Mouse (Mus musculus): ENCODE measurements around the gene Olfr373. TPM values are rescaled to one million over a fixed set of nuclear protein-coding genes. Genes with fewer than 3 reads are reported as not detected.
"Not testable (repeated sequence)": the region's sequence is repeated elsewhere in the genome, so short reads cannot be mapped to it uniquely, and the experiment has no call there.

Gene Olfr373
- polyA plus RNA-seq, 2 experiments, result not detected

DNA sequence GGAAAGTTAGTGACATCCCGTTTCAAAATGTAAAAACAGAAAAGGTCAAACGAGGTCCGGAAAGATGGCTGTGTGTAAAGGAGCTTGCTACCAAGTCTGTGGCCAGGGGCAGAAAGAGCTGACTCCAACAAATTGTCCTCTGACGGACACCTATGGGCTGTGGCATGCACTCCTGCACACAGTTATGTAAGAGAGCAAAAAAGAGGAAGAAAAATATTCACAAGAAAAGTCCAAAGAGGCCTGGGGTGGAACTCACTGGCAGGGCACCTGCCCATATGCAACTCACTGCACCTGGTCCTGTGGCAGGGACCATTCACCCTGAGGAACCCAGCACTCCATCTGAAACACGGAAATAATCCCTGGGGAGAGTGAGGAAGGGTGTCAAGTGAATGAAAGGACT, 1.8 kb downstream of the Olfr373 start:
- H3K9ac ChIP-seq (ENCODE audit: low read depth, low read length, severe bottlenecking), result no peak overlapping the region
- DNase-seq (ENCODE audit: low spot score) (no peak), ATAC-seq (ENCODE audit: low FRiP score, low read depth) (no peak)
- WGBS, result 73% methylated on average over 5 of the region's 5 CpGs
- no peak overlapping the region for H3K4me2 ChIP-seq (replicated peaks; ENCODE audit: low read depth, low read length, severe bottlenecking)
- TF ChIP-seq POLR2A (IDR thresholded peaks at IDR 0.05; ENCODE audit: borderline replicate concordance, extremely low read depth, insufficient read depth, insufficient read length), result no peak
- no peak overlapping the region for H3K4me3 ChIP-seq (replicated peaks; ENCODE audit: low read length)
- no peaks in the 10 kb centered on the region for H3K9me3 ChIP-seq (ENCODE audit: control insufficient read depth, low read length)
- H3K36me3 ChIP-seq (ENCODE audit: control insufficient read depth, insufficient read depth, low read length), result no peaks in the 10 kb centered on the region
- H3K27me3 ChIP-seq (ENCODE audit: control insufficient read depth, insufficient read depth, low read length), result no peaks in the 10 kb centered on the region
- H3K4me1 ChIP-seq (ENCODE audit: control insufficient read depth, insufficient read depth, low read length), result no peaks in the 10 kb centered on the region
- no peak overlapping the region for H3K27ac ChIP-seq (replicated peaks; ENCODE audit: low read depth, low read length)

GRCm38 (mm10) chr8:72087611-72088010, 4.6 kb downstream of the Olfr373 start:
- H3K9ac ChIP-seq (ENCODE audit: low read depth, low read length, severe bottlenecking); ATAC-seq (ENCODE audit: low FRiP score, low read depth); H3K4me1 ChIP-seq (ENCODE audit: control insufficient read depth, insufficient read depth, low read length); H3K4me3 ChIP-seq (replicated peaks; ENCODE audit: low read length); H3K9me3 ChIP-seq (ENCODE audit: control insufficient read depth, low read length); DNase-seq (ENCODE audit: low spot score); H3K27me3 ChIP-seq (ENCODE audit: control insufficient read depth, insufficient read depth, low read length); H3K4me2 ChIP-seq (replicated peaks; ENCODE audit: low read depth, low read length, severe bottlenecking); H3K36me3 ChIP-seq (ENCODE audit: control insufficient read depth, insufficient read depth, low read length); H3K27ac ChIP-seq (replicated peaks; ENCODE audit: low read depth, low read length): not testable (repeated sequence)
- 84% methylated on average over 3 of the region's 3 CpGs for WGBS

- ATAC-seq (ENCODE audit: low FRiP score, low read depth); H3K27ac ChIP-seq (replicated peaks; ENCODE audit: low read depth, low read length): not testable (repeated sequence)
These were observed 13.7 kb downstream of the Olfr373 start for GRCm38 (mm10) chr8:72096721-72097120.

GRCm38 (mm10) chr8:72099377-72100103, 16.6 kb downstream of the Olfr373 start:
- 50% methylated on average over 6 of the region's 7 CpGs for WGBS
- not testable (repeated sequence) for H3K4me3 ChIP-seq (replicated peaks; ENCODE audit: low read length); H3K9me3 ChIP-seq (ENCODE audit: control insufficient read depth, low read length); H3K36me3 ChIP-seq (ENCODE audit: control insufficient read depth, insufficient read depth, low read length); H3K27ac ChIP-seq (replicated peaks; ENCODE audit: low read depth, low read length); H3K4me2 ChIP-seq (replicated peaks; ENCODE audit: low read depth, low read length, severe bottlenecking); ATAC-seq (ENCODE audit: low FRiP score, low read depth); H3K27me3 ChIP-seq (ENCODE audit: control insufficient read depth, insufficient read depth, low read length); DNase-seq (ENCODE audit: low spot score); H3K4me1 ChIP-seq (ENCODE audit: control insufficient read depth, insufficient read depth, low read length); H3K9ac ChIP-seq (ENCODE audit: low read depth, low read length, severe bottlenecking)

More at GRCm38 (mm10) chr8:72096721-72097120, 13.7 kb downstream of the Olfr373 start:
- not testable (repeated sequence) for DNase-seq (ENCODE audit: low spot score); H3K9me3 ChIP-seq (ENCODE audit: control insufficient read depth, low read length); H3K4me2 ChIP-seq (replicated peaks; ENCODE audit: low read depth, low read length, severe bottlenecking); H3K4me3 ChIP-seq (replicated peaks; ENCODE audit: low read length); H3K36me3 ChIP-seq (ENCODE audit: control insufficient read depth, insufficient read depth, low read length); H3K4me1 ChIP-seq (ENCODE audit: control insufficient read depth, insufficient read depth, low read length); H3K9ac ChIP-seq (ENCODE audit: low read depth, low read length, severe bottlenecking); H3K27me3 ChIP-seq (ENCODE audit: control insufficient read depth, insufficient read depth, low read length)

DNA sequence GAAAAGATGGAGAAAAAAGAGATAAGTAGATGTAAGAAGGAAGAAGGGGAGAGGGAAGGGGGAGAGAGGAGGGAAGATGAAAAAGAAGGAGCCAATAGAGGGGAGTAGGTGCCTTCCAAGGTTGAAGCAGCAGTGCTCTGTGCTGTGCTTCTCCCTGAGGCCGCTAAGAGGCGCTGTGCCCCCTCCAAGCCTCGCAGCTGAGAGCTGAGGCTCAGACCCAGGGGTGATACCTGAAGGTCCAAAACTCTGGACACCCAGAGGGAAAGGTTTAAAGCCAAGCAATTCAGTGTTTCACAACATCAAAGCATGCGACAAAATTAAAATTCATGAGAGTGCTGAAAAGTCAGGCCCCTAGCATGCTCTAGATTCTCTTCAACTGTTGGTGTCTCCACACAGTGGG, 22.2 kb downstream of the Olfr373 start:
- Histone ChIP-seq H3K4me2 (replicated peaks; ENCODE audit: low read depth, low read length, severe bottlenecking) (no peak overlapping the region), H3K27me3 (ENCODE audit: control insufficient read depth, insufficient read depth, low read length) (no peaks in the 10 kb centered on the region), H3K36me3 (ENCODE audit: control insufficient read depth, insufficient read depth, low read length) (no peaks in the 10 kb centered on the region), H3K27ac (replicated peaks; ENCODE audit: low read depth, low read length) (no peak overlapping the region), H3K4me1 (ENCODE audit: control insufficient read depth, insufficient read depth, low read length) (no peaks in the 10 kb centered on the region), H3K9me3 (ENCODE audit: control insufficient read depth, low read length) (no peaks in the 10 kb centered on the region; the same call in 1 of the 2 replicates), H3K9ac (ENCODE audit: low read depth, low read length, severe bottlenecking) (no peak overlapping the region), H3K4me3 (replicated peaks; ENCODE audit: low read length) (no peak overlapping the region)
- ATAC-seq (ENCODE audit: low FRiP score, low read depth) (no peak), DNase-seq (ENCODE audit: low spot score) (no peak)
- 23% methylated on average over 4 of the region's 4 CpGs for WGBS
- no peak for TF ChIP-seq POLR2A (IDR thresholded peaks at IDR 0.05; ENCODE audit: borderline replicate concordance, extremely low read depth, insufficient read depth, insufficient read length)

DNA sequence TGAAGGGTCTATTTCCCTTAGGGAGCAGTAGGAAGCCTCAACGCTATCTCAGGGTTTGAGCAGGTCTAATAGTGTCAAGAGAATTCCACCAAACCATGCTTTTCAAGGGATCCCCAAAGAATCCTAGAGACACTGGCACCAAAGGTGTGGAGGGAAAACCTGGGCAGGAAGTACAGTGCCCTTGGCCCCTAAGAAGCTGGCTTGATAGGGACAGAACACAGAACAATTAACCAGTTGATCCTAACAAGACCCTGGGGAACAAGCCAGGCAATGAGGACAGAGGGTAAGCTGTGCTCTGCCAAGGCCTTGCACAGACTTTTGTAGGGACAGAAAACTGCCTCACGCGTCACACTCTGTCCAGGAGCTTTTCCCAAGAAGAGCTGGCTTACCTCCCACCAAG, 23.8 kb downstream of the Olfr373 start, which contains the start of gene Olfr374:
Gene Olfr374 (plus strand): TSS at position 301 of the 400 bp plus-strand sequence.
- no peak within 1 kb of the TSS for H3K4me2 ChIP-seq (replicated peaks; ENCODE audit: low read depth, low read length, severe bottlenecking)
- no peak for ATAC-seq (ENCODE audit: low FRiP score, low read depth)
- H3K27ac ChIP-seq (replicated peaks; ENCODE audit: low read depth, low read length), result no peak within 1 kb of the TSS
- no peaks in the 10 kb centered on the region for H3K36me3 ChIP-seq (ENCODE audit: control insufficient read depth, insufficient read depth, low read length)
- 80% methylated on average over 3 of the region's 3 CpGs for WGBS
- no peaks in the 10 kb centered on the region for H3K4me1 ChIP-seq (ENCODE audit: control insufficient read depth, insufficient read depth, low read length)
- H3K27me3 ChIP-seq (ENCODE audit: control insufficient read depth, insufficient read depth, low read length), result no peaks in the 10 kb centered on the region
- no peak within 1 kb of the TSS for H3K4me3 ChIP-seq (replicated peaks; ENCODE audit: low read length)
- no peak for TF ChIP-seq POLR2A (IDR thresholded peaks at IDR 0.05; ENCODE audit: borderline replicate concordance, extremely low read depth, insufficient read depth, insufficient read length)
- DNase-seq (ENCODE audit: low spot score), result no peak
- H3K9me3 ChIP-seq (ENCODE audit: control insufficient read depth, low read length), result no peaks in the 10 kb centered on the region; the same call in 1 of the 2 replicates
- no peak within 1 kb of the TSS for H3K9ac ChIP-seq (ENCODE audit: low read depth, low read length, severe bottlenecking)

Data from limb, embryonic 14.5 days (tissue).